Mouse (Mus musculus): ENCODE data around the gene Selenof. TPM values are rescaled to one million over a fixed set of nuclear protein-coding genes. Genes with fewer than 3 reads are reported as not detected.

Gene Selenof
- polyA plus RNA-seq, 1 experiment from 2014 or later: 272 TPM

DNA sequence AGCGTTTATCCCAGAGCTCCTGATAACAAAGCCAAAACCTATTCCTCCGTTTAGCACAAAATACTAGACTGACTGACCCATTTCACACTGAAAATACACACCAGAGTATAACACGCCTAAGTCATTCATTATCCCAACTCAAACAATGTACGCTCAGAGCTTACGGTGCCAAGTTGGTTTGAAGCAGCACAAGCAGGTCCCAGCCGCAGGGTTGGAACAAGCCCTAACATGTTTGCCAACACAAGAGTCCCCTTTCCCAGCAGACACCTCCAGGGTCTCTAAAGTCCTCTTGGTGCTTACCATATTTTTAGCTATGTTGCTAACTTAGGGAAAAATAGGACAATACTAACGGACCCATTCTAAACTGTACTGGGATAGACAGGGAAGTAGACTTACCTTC lies 15.0 kb upstream of the Selenof start:
- WGBS (ENCODE audit: insufficient replicate concordance): 80% methylated on average over 7 of the region's 7 CpGs
- no peaks in the 10 kb centered on the region for H3K9me3 ChIP-seq (replicated peaks; ENCODE audit: control insufficient read depth, low read length)
- no peak overlapping the region for H3K9ac ChIP-seq (ENCODE audit: low read depth, low read length)
- H3K36me3 ChIP-seq (ENCODE audit: control insufficient read depth, insufficient read depth): no peaks in the 10 kb centered on the region
- no peak for ATAC-seq (ENCODE audit: low read depth)
- no peak overlapping the region for H3K4me3 ChIP-seq (ENCODE audit: low read depth, low read length)
- H3K4me1 ChIP-seq (ENCODE audit: control insufficient read depth, low read depth, low read length): peaks cover 7% of the 10 kb centered on the region
- H3K27me3 ChIP-seq (ENCODE audit: control insufficient read depth, insufficient read depth, low read depth, low read length): no peaks in the 10 kb centered on the region
- H3K4me2 ChIP-seq (ENCODE audit: low read depth, low read length): no peak overlapping the region
- no peak overlapping the region for H3K27ac ChIP-seq (ENCODE audit: low read length)

- no peak overlapping the region for H3K4me2 ChIP-seq (ENCODE audit: low read depth, low read length)
- no peak overlapping the region for H3K27ac ChIP-seq (ENCODE audit: low read length)
- H3K27me3 ChIP-seq (ENCODE audit: control insufficient read depth, insufficient read depth, low read depth, low read length): no peaks in the 10 kb centered on the region
- WGBS (ENCODE audit: insufficient replicate concordance): 46% methylated on average over 16 of the region's 16 CpGs
- H3K4me3 ChIP-seq (ENCODE audit: low read depth, low read length): no peak overlapping the region
- H3K9ac ChIP-seq (ENCODE audit: low read depth, low read length): no peak overlapping the region; the same call in 1 of the 2 replicates
- no peak for ATAC-seq (ENCODE audit: low read depth)
- H3K9me3 ChIP-seq (replicated peaks; ENCODE audit: control insufficient read depth, low read length): no peaks in the 10 kb centered on the region
- H3K4me1 ChIP-seq (ENCODE audit: control insufficient read depth, low read depth, low read length): peaks cover 9% of the 10 kb centered on the region
- no peaks in the 10 kb centered on the region for H3K36me3 ChIP-seq (ENCODE audit: control insufficient read depth, insufficient read depth)
Observed at GRCm38 (mm10) chr3:144556625-144557324, 13.3 kb upstream of the Selenof start.

DNA sequence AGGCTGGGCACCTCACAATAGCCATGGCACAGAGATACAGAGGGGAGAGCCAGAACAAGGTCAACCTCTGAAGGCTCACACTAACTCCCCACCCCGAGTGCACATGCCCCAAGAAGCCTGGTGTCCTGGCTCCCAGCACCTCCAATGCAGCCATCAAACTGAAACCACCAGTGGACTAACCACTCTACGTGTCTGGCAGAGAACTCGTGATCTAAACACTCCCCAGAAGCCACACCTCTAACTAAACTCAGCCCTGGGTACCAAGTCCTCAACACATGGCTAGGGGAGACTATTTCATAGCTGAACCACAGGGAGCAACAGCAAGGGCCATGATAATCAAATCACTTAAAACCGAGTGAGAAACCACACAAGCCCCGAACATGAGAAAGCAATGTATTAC lies 11.8 kb upstream of the Selenof start:
- no peak overlapping the region for H3K4me2 ChIP-seq (ENCODE audit: low read depth, low read length)
- H3K9ac ChIP-seq (ENCODE audit: low read depth, low read length): no peak overlapping the region
- no peaks in the 10 kb centered on the region for H3K27me3 ChIP-seq (ENCODE audit: control insufficient read depth, insufficient read depth, low read depth, low read length)
- 38% methylated on average over 5 of the region's 5 CpGs for WGBS (ENCODE audit: insufficient replicate concordance)
- H3K36me3 ChIP-seq (ENCODE audit: control insufficient read depth, insufficient read depth): no peaks in the 10 kb centered on the region
- no peaks in the 10 kb centered on the region for H3K9me3 ChIP-seq (replicated peaks; ENCODE audit: control insufficient read depth, low read length)
- peaks cover 11% of the 10 kb centered on the region for H3K4me1 ChIP-seq (ENCODE audit: control insufficient read depth, low read depth, low read length)
- no peak; the same call in 1 of the 2 replicates for ATAC-seq (ENCODE audit: low read depth)
- no peak overlapping the region for H3K4me3 ChIP-seq (ENCODE audit: low read depth, low read length)
- no peak overlapping the region for H3K27ac ChIP-seq (ENCODE audit: low read length)

DNA sequence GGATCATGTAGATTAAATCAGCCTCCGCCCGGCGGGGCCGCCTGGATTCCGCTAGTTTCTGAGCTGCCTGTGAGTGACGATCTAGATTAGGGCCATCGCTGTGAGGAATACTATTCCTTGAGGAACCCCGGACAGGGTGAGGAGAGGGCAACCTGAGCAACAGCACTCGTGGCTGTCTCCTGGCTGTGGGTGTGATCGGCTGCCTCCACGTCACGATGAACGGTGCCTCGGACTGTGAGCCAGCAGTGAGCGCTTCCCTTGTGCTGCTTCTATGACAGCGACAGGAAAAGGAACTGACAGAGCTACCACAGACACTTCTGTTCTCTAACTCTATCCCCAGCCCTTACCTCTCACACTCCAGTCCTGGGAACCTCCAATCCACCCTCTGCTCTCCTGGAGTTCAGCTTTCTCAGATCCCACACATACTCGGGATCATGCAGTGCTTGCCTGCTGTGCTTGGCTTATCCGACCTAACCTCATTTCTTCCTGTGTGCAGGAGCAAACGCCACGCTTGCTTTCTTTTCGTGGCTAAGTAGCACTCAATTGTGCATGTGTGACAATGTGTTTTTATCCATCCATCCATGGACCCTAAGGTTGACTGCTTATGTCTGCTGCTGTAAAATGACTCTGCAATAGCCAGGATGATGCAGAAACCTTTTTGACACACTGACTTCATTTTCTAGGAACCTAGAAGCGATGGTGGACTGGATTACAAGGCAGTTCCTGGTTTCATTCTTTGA lies 8.4 kb upstream of the Selenof start:
- 28% methylated on average over 22 of the region's 22 CpGs for WGBS (ENCODE audit: insufficient replicate concordance)
- no peak overlapping the region for H3K9ac ChIP-seq (ENCODE audit: low read depth, low read length)
- ATAC-seq (ENCODE audit: low read depth): 0 out of 2 replicates have a peak, but pooled peaks have one; percentile 36
- H3K4me1 ChIP-seq (ENCODE audit: control insufficient read depth, low read depth, low read length): peaks cover 8% of the 10 kb centered on the region
- no peaks in the 10 kb centered on the region for H3K27me3 ChIP-seq (ENCODE audit: control insufficient read depth, insufficient read depth, low read depth, low read length)
- 0 out of 2 replicates have a peak overlapping the region, but pooled peaks have one; percentile 20 for H3K4me3 ChIP-seq (ENCODE audit: low read depth, low read length)
- no peaks in the 10 kb centered on the region for H3K36me3 ChIP-seq (ENCODE audit: control insufficient read depth, insufficient read depth)
- no peak overlapping the region for H3K27ac ChIP-seq (ENCODE audit: low read length)
- no peaks in the 10 kb centered on the region for H3K9me3 ChIP-seq (replicated peaks; ENCODE audit: control insufficient read depth, low read length)
- peak overlapping the region; percentile 41 for H3K4me2 ChIP-seq (ENCODE audit: low read depth, low read length)

- Histone ChIP-seq H3K9me3 (replicated peaks; ENCODE audit: control insufficient read depth, low read length) (no peaks in the 10 kb centered on the region), H3K27me3 (ENCODE audit: control insufficient read depth, insufficient read depth, low read depth, low read length) (no peaks in the 10 kb centered on the region), H3K4me2 (ENCODE audit: low read depth, low read length) (no peak overlapping the region), H3K4me1 (ENCODE audit: control insufficient read depth, low read depth, low read length) (peaks cover 12% of the 10 kb centered on the region), H3K36me3 (ENCODE audit: control insufficient read depth, insufficient read depth) (no peaks in the 10 kb centered on the region), H3K4me3 (ENCODE audit: low read depth, low read length) (no peak overlapping the region), H3K9ac (ENCODE audit: low read depth, low read length) (no peak overlapping the region), H3K27ac (ENCODE audit: low read length) (no peak overlapping the region)
- ATAC-seq (ENCODE audit: low read depth): no peak
- 76% methylated on average over 7 of the region's 7 CpGs for WGBS (ENCODE audit: insufficient replicate concordance)
Observed at GRCm38 (mm10) chr3:144563916-144564315, 6.2 kb upstream of the Selenof start.

DNA sequence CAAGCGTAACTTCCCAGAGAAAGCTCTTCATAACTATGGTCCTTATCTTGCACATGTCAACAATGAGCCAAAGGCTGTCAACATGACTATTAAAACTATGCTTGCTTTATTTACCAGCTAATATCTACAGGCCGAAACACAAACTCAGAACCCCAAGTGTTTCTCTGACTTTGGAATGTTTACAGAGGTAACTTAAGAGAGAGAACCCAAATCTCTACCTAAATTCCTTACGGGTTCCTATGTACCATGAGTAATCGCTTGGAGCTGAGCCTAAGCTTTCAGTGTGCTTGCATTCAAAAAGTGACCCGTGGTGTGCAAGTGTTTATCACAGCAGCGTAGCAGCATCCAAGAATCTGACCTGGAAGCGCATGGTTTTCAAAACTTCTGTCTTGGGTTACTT lies 4.9 kb upstream of the Selenof start:
- ATAC-seq (ENCODE audit: low read depth): no peak
- 77% methylated on average over 7 of the region's 7 CpGs for WGBS (ENCODE audit: insufficient replicate concordance)

GRCm38 (mm10) chr3:144568861-144569361 lies 1.2 kb upstream of the Selenof start:
- Histone ChIP-seq H3K4me1 (ENCODE audit: control insufficient read depth, low read depth, low read length) (peaks cover 27% of the 10 kb centered on the region), H3K9me3 (replicated peaks; ENCODE audit: control insufficient read depth, low read length) (no peaks in the 10 kb centered on the region), H3K9ac (ENCODE audit: low read depth, low read length) (peak overlapping the region; percentile 94), H3K27me3 (ENCODE audit: control insufficient read depth, insufficient read depth, low read depth, low read length) (no peaks in the 10 kb centered on the region), H3K36me3 (ENCODE audit: control insufficient read depth, insufficient read depth) (peaks cover 4% of the 10 kb centered on the region; the same call in 1 of the 2 replicates), H3K27ac (ENCODE audit: low read length) (no peak overlapping the region), H3K4me2 (ENCODE audit: low read depth, low read length) (peak overlapping the region; percentile 100), H3K4me3 (ENCODE audit: low read depth, low read length) (peak overlapping the region; percentile 93)
- 1% methylated on average over 21 of the region's 21 CpGs for WGBS (ENCODE audit: insufficient replicate concordance)
- ATAC-seq (ENCODE audit: low read depth): no peak

More for the DNA sequence above, 4.9 kb upstream of the Selenof start:
- no peak overlapping the region for H3K27ac ChIP-seq (ENCODE audit: low read length)
- no peak overlapping the region for H3K9ac ChIP-seq (ENCODE audit: low read depth, low read length)
- no peak overlapping the region for H3K4me3 ChIP-seq (ENCODE audit: low read depth, low read length)
- H3K9me3 ChIP-seq (replicated peaks; ENCODE audit: control insufficient read depth, low read length): no peaks in the 10 kb centered on the region
- no peak overlapping the region for H3K4me2 ChIP-seq (ENCODE audit: low read depth, low read length)
- no peaks in the 10 kb centered on the region for H3K27me3 ChIP-seq (ENCODE audit: control insufficient read depth, insufficient read depth, low read depth, low read length)
- H3K4me1 ChIP-seq (ENCODE audit: control insufficient read depth, low read depth, low read length): peaks cover 18% of the 10 kb centered on the region
- no peaks in the 10 kb centered on the region for H3K36me3 ChIP-seq (ENCODE audit: control insufficient read depth, insufficient read depth)

DNA sequence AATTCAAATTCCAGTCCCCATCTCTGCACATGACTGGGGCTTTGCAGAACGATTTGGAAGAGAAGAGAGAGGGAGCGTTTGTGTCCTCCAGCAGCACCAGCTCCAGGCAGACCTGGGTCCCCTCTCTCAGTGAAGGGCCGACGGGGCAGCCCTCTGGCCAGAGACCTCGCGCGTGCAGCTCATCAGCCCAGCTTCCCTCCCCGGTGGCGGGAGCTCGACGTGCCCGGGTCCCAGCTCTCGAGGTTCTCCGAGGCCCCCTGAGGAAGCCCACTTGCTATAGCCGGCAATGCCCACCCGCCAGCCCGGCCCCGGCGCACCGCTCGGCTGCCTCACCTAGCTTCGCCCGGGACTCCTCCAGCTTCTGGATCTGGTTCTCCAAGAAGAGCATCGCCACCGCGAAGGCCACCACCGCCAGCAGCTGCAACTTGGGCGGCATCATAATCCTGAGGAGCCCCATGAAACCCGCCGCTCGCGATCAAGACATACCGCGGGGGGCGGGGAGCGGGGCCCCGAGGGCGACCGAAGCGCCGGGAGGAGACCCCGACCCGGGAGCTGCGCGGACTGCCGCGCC lies 618 bp upstream of the Selenof start:
- ATAC-seq (ENCODE audit: low read depth): no peak
- H3K4me3 ChIP-seq (ENCODE audit: low read depth, low read length): peak overlapping the region; percentile 93
- WGBS (ENCODE audit: insufficient replicate concordance): under 1% methylated on average over 45 of the region's 47 CpGs
- peaks cover 27% of the 10 kb centered on the region for H3K4me1 ChIP-seq (ENCODE audit: control insufficient read depth, low read depth, low read length)
- H3K27ac ChIP-seq (ENCODE audit: low read length): peak overlapping the region; percentile 73
- H3K9ac ChIP-seq (ENCODE audit: low read depth, low read length): peak overlapping the region; percentile 94
- H3K36me3 ChIP-seq (ENCODE audit: control insufficient read depth, insufficient read depth): peaks cover 5% of the 10 kb centered on the region; the same call in 1 of the 2 replicates
- no peaks in the 10 kb centered on the region for H3K9me3 ChIP-seq (replicated peaks; ENCODE audit: control insufficient read depth, low read length)
- peak overlapping the region; percentile 100 for H3K4me2 ChIP-seq (ENCODE audit: low read depth, low read length)
- H3K27me3 ChIP-seq (ENCODE audit: control insufficient read depth, insufficient read depth, low read depth, low read length): no peaks in the 10 kb centered on the region

Measured in liver, embryonic 16.5 days (tissue).